Mouse (Mus musculus) E14TG2a.4 (cell line): ENCODE measurements around the gene P4ha1.
A peak's percentile ranks its signal among the peaks of the same experiment; 100 is the strongest.
"Not testable (repeated sequence)": the region's sequence is repeated elsewhere in the genome, so short reads cannot be mapped to it uniquely, and the experiment has no call there.

Source experiments
- H3K27me3 ChIP-seq: 2 replicates; pipeline ENCODE4 v1.6.1; 2014; ENCODE audit warnings: low read length, control low read depth; ENCODE audit not compliant: insufficient read depth
- H3K36me3 ChIP-seq: 2 replicates; pipeline ENCODE4 v1.6.1; 2014; ENCODE audit warnings: low read length, control low read depth; ENCODE audit not compliant: insufficient read depth
- H3K4me1 ChIP-seq: replicated peaks from 2 replicates; pipeline ENCODE4 v1.6.1; 2014; ENCODE audit warnings: low read depth, low read length, control low read depth
- H3K4me3 ChIP-seq: replicated peaks from 2 replicates; pipeline ENCODE4 v1.5.1; 2014; ENCODE audit warnings: mild to moderate bottlenecking, low read length
- H3K9me3 ChIP-seq: 2 replicates; pipeline ENCODE4 v1.6.1; 2014; ENCODE audit warnings: low read length, control low read depth
- CTCF ChIP-seq: conservative IDR thresholded peaks from 2 replicates; pipeline ENCODE4 v1.5.1; 2014; ENCODE audit warnings: low read length
- NANOG ChIP-seq: IDR thresholded peaks from 2 replicates; pipeline ENCODE4 v1.6.1; 2014; ENCODE audit warnings: borderline replicate concordance, low read length, mixed read lengths
- POU5F1 ChIP-seq: IDR thresholded peaks from 2 replicates; pipeline ENCODE4 v1.6.1; 2014; ENCODE audit warnings: low read length, borderline replicate concordance

The P4ha1 gene

GRCm38 (mm10) chr10:59391907-59392306 lies 68.8 kb downstream of the P4ha1 start:
- H3K4me3 ChIP-seq: no peak overlapping the region
- TF ChIP-seq CTCF (no peak), POU5F1 (no peak), NANOG (no peak)

GRCm38 (mm10) chr10:59395461-59395860 lies 72.4 kb downstream of the P4ha1 start, which contains the start of gene Gm10273:
Gm10273 (plus strand) TSS chr10:59395632.
- H3K36me3 ChIP-seq, H3K4me1 ChIP-seq, H3K4me3 ChIP-seq, H3K27me3 ChIP-seq: not testable (repeated sequence)
- peaks cover 12% of the 10 kb centered on the region for H3K9me3 ChIP-seq

More at GRCm38 (mm10) chr10:59391907-59392306, 68.8 kb downstream of the P4ha1 start:
- H3K4me1 ChIP-seq: no peaks in the 10 kb centered on the region
- H3K27me3 ChIP-seq: peaks cover 9% of the 10 kb centered on the region
- peaks cover 12% of the 10 kb centered on the region for H3K9me3 ChIP-seq
- no peaks in the 10 kb centered on the region for H3K36me3 ChIP-seq

GRCm38 (mm10) chr10:59402899-59403792 lies 80.0 kb downstream of the P4ha1 start, which contains the start of gene Pla2g12b:
Pla2g12b (plus strand) TSS chr10:59403660.
- no peaks in the 10 kb centered on the region for H3K36me3 ChIP-seq
- peaks cover 23% of the 10 kb centered on the region for H3K4me1 ChIP-seq
- no peak for TF ChIP-seq CTCF
- TF ChIP-seq NANOG: no peak
- TF ChIP-seq POU5F1: no peak
- H3K9me3 ChIP-seq: no peaks in the 10 kb centered on the region
- H3K27me3 ChIP-seq: peaks cover 14% of the 10 kb centered on the region
- peak within 1 kb of the TSS; percentile 32 for H3K4me3 ChIP-seq

GRCm38 (mm10) chr10:59403793-59404149 lies 80.7 kb downstream of the P4ha1 start:
- peaks cover 23% of the 10 kb centered on the region for H3K4me1 ChIP-seq
- no peaks in the 10 kb centered on the region for H3K9me3 ChIP-seq
- peaks cover 14% of the 10 kb centered on the region for H3K27me3 ChIP-seq

GRCm38 (mm10) chr10:59408499-59408898 lies 85.4 kb downstream of the P4ha1 start:
- peaks cover 8% of the 10 kb centered on the region for H3K27me3 ChIP-seq
- H3K4me3 ChIP-seq: no peak overlapping the region
- no peaks in the 10 kb centered on the region for H3K9me3 ChIP-seq
- no peaks in the 10 kb centered on the region for H3K36me3 ChIP-seq
- TF ChIP-seq CTCF (no peak), POU5F1 (no peak), NANOG (no peak)
- H3K4me1 ChIP-seq: peaks cover 21% of the 10 kb centered on the region

More at GRCm38 (mm10) chr10:59403793-59404149, 80.7 kb downstream of the P4ha1 start:
- Histone ChIP-seq H3K4me3 (peak overlapping the region; percentile 32), H3K36me3 (no peaks in the 10 kb centered on the region)
- TF ChIP-seq NANOG: no peak
- TF ChIP-seq POU5F1: no peak
- TF ChIP-seq CTCF: no peak

- Histone ChIP-seq H3K27me3 (no peaks in the 10 kb centered on the region; the same call in 1 of the 2 replicates), H3K9me3 (no peaks in the 10 kb centered on the region), H3K4me3 (peak overlapping the region; percentile 39; the same call in 1 of the 2 replicates), H3K4me1 (peaks cover 9% of the 10 kb centered on the region), H3K36me3 (no peaks in the 10 kb centered on the region)
- TF ChIP-seq CTCF (no peak), NANOG (no peak), POU5F1 (no peak)
Measured at GRCm38 (mm10) chr10:59410264-59410663, 87.2 kb downstream of the P4ha1 start.

- H3K4me3 ChIP-seq: no peak overlapping the region
- TF ChIP-seq NANOG: no peak
- peak; percentile 80 for TF ChIP-seq CTCF
- peaks cover 3% of the 10 kb centered on the region; the same call in 1 of the 2 replicates for H3K27me3 ChIP-seq
- H3K4me1 ChIP-seq: peaks cover 14% of the 10 kb centered on the region
- H3K9me3 ChIP-seq: no peaks in the 10 kb centered on the region
- no peaks in the 10 kb centered on the region for H3K36me3 ChIP-seq
Measured at GRCm38 (mm10) chr10:59413711-59414110, 90.6 kb downstream of the P4ha1 start.

GRCm38 (mm10) chr10:59416623-59417022 lies 93.5 kb downstream of the P4ha1 start:
- no peak overlapping the region for H3K4me3 ChIP-seq
- peaks cover 3% of the 10 kb centered on the region; the same call in 1 of the 2 replicates for H3K27me3 ChIP-seq
- H3K36me3 ChIP-seq: no peaks in the 10 kb centered on the region
- H3K4me1 ChIP-seq: peaks cover 5% of the 10 kb centered on the region; the same call in 1 of the 2 replicates
- TF ChIP-seq NANOG: no peak
- no peak for TF ChIP-seq CTCF
- no peak for TF ChIP-seq POU5F1
- H3K9me3 ChIP-seq: no peaks in the 10 kb centered on the region
